Mouse (Mus musculus) forebrain, embryonic 14.5 days (tissue): ENCODE measurements around the gene Nyap1. TPM values are rescaled to one million over a fixed set of nuclear protein-coding genes. Genes with fewer than 3 reads are reported as not detected.

Experiments used
- ATAC-seq: fragments of 200-750 bp; cut with Nextera tagmentation; 2 replicates; pipeline ENCODE4 v1.8.0; 2017; ENCODE audit warnings: mild to moderate bottlenecking, moderate library complexity
- DNase-seq: peaks from one replicate; pipeline ENCODE4 v3.0.0-alpha.2; 2015; ENCODE audit warnings: low spot score
- H3K27ac ChIP-seq: fragments of 300-500 bp; sonication (generic); 2 replicates; pipeline ENCODE4 v1.5.1; 2014; ENCODE audit warnings: low read depth, mild to moderate bottlenecking, control low read depth, low read length, moderate library complexity
- H3K27me3 ChIP-seq: fragments of 300-500 bp; sonication (generic); replicated peaks from 2 replicates; pipeline ENCODE4 v1.6.1; 2014; ENCODE audit warnings: low read length, control low read depth, mixed read lengths; ENCODE audit not compliant: control insufficient read depth, insufficient read depth
- H3K36me3 ChIP-seq: fragments of 300-500 bp; sonication (generic); 2 replicates; pipeline ENCODE4 v1.6.1; 2014; ENCODE audit warnings: low read length, control low read depth; ENCODE audit not compliant: control insufficient read depth, insufficient read depth
- H3K4me1 ChIP-seq: fragments of 300-500 bp; sonication (generic); 2 replicates; pipeline ENCODE4 v1.6.1; 2014; ENCODE audit warnings: antibody characterized with exemption, low read length, control low read depth; ENCODE audit not compliant: control insufficient read depth, insufficient read depth
- H3K4me2 ChIP-seq: fragments of 300-500 bp; sonication (generic); 2 replicates; pipeline ENCODE4 v1.6.1; 2014; ENCODE audit warnings: mild to moderate bottlenecking, control low read depth, low read length
- H3K4me3 ChIP-seq: fragments of 300-500 bp; sonication (generic); 2 replicates; pipeline ENCODE4 v1.5.1; 2014; ENCODE audit warnings: low read depth, low read length, control low read depth
- H3K9ac ChIP-seq: fragments of 300-500 bp; sonication (generic); 2 replicates; pipeline ENCODE4 v1.6.1; 2014; ENCODE audit warnings: mild to moderate bottlenecking, low read length, control low read depth, moderate library complexity
- H3K9me3 ChIP-seq: fragments of 300-500 bp; sonication (generic); replicated peaks from 2 replicates; pipeline ENCODE4 v1.6.1; 2016; ENCODE audit warnings: low read length, control low read depth, mixed read lengths; ENCODE audit not compliant: control insufficient read depth
- WGBS: fragments of 180-500 bp; shearing (Covaris S2); extraction: QIAGEN DNeasy Blood & Tissue Kit; methylation state at CpG from one replicate; pipeline ENCODE4 v1.1.7; 2014; 5-methylcytosine and 5-hydroxymethylcytosine counted together
- polyA plus RNA-seq: library from polyadenylated mRNA; unstranded; fragments of >200 nt; fragmentation: Nextera tagmentation; extraction: Ambion mirVana; gene quantifications from 2 replicates; pipeline ENCODE4 v1.2.1, GENCODE M21; 2014

Nyap1 gene
- polyA plus RNA-seq, 1 experiment from 2014 or later = 13.8 TPM

- Histone ChIP-seq H3K27ac (peak overlapping the region; percentile 87), H3K9ac (peak overlapping the region; percentile 85), H3K4me3 (peak overlapping the region; percentile 60), H3K9me3 (no peaks in the 10 kb centered on the region), H3K4me2 (peak overlapping the region; percentile 89), H3K27me3 (no peaks in the 10 kb centered on the region), H3K4me1 (peaks cover 39% of the 10 kb centered on the region), H3K36me3 (peaks cover 27% of the 10 kb centered on the region)
- WGBS = 4% methylated on average over 11 of the region's 11 CpGs
- ATAC-seq (peak; percentile 4; the same call in 1 of the 2 replicates), DNase-seq (no peak)
These were observed 901 bp downstream of the Nyap1 start for GRCm38 (mm10) chr5:137740506-137740905.

- no peak for ATAC-seq
- H3K4me1 ChIP-seq = peaks cover 47% of the 10 kb centered on the region
These were observed 1.9 kb downstream of the Nyap1 start for GRCm38 (mm10) chr5:137739471-137739870.

GRCm38 (mm10) chr5:137738516-137738915, 2.9 kb downstream of the Nyap1 start:
- peak overlapping the region; percentile 60 for H3K4me3 ChIP-seq
- H3K27me3 ChIP-seq = no peaks in the 10 kb centered on the region
- peak overlapping the region; percentile 85 for H3K9ac ChIP-seq
- WGBS = 12% methylated on average over 5 of the region's 5 CpGs
- peak overlapping the region; percentile 87 for H3K27ac ChIP-seq
- ATAC-seq (no peak), DNase-seq (peak; percentile 70)
- peak overlapping the region; percentile 89 for H3K4me2 ChIP-seq
- H3K36me3 ChIP-seq = peaks cover 38% of the 10 kb centered on the region
- no peaks in the 10 kb centered on the region for H3K9me3 ChIP-seq
- peaks cover 53% of the 10 kb centered on the region for H3K4me1 ChIP-seq

More at GRCm38 (mm10) chr5:137739471-137739870, 1.9 kb downstream of the Nyap1 start:
- no peaks in the 10 kb centered on the region for H3K27me3 ChIP-seq
- H3K27ac ChIP-seq = peak overlapping the region; percentile 87
- H3K4me3 ChIP-seq = peak overlapping the region; percentile 60
- DNase-seq = no peak
- H3K9ac ChIP-seq = peak overlapping the region; percentile 85
- no peaks in the 10 kb centered on the region for H3K9me3 ChIP-seq
- peaks cover 36% of the 10 kb centered on the region for H3K36me3 ChIP-seq
- peak overlapping the region; percentile 89 for H3K4me2 ChIP-seq
- 19% methylated on average over 9 of the region's 9 CpGs for WGBS

GRCm38 (mm10) chr5:137737400-137737940, 3.9 kb downstream of the Nyap1 start:
- Histone ChIP-seq H3K4me3 (no peak overlapping the region), H3K9me3 (no peaks in the 10 kb centered on the region), H3K36me3 (peaks cover 46% of the 10 kb centered on the region), H3K27ac (peak overlapping the region; percentile 48; the same call in 1 of the 2 replicates), H3K27me3 (no peaks in the 10 kb centered on the region), H3K4me2 (peak overlapping the region; percentile 89), H3K9ac (peak overlapping the region; percentile 85; the same call in 1 of the 2 replicates), H3K4me1 (peaks cover 61% of the 10 kb centered on the region)
- 81% methylated on average over 6 of the region's 6 CpGs for WGBS
- peak; percentile 68 for DNase-seq
- no peak for ATAC-seq

GRCm38 (mm10) chr5:137734289-137735061, 6.9 kb downstream of the Nyap1 start:
- H3K27ac ChIP-seq = peak overlapping the region; percentile 97
- H3K4me2 ChIP-seq = peak overlapping the region; percentile 56
- H3K36me3 ChIP-seq = peaks cover 71% of the 10 kb centered on the region
- peak; percentile 99 for DNase-seq
- H3K9me3 ChIP-seq = no peaks in the 10 kb centered on the region
- H3K27me3 ChIP-seq = no peaks in the 10 kb centered on the region
- peak; percentile 98 for ATAC-seq
- peaks cover 55% of the 10 kb centered on the region for H3K4me1 ChIP-seq
- H3K4me3 ChIP-seq = peak overlapping the region; percentile 26
- peak overlapping the region; percentile 57 for H3K9ac ChIP-seq
- WGBS = 27% methylated on average over 6 of the region's 6 CpGs

- peak; percentile 67 for ATAC-seq
- peaks cover 48% of the 10 kb centered on the region for H3K4me1 ChIP-seq
- peak overlapping the region; percentile 26 for H3K4me3 ChIP-seq
- peak overlapping the region; percentile 56 for H3K4me2 ChIP-seq
- H3K27ac ChIP-seq = peak overlapping the region; percentile 97
- no peaks in the 10 kb centered on the region for H3K9me3 ChIP-seq
- peak; percentile 82 for DNase-seq
- H3K36me3 ChIP-seq = peaks cover 74% of the 10 kb centered on the region
- 12% methylated on average over 12 of the region's 12 CpGs for WGBS
- H3K9ac ChIP-seq = peak overlapping the region; percentile 57
- no peaks in the 10 kb centered on the region for H3K27me3 ChIP-seq
These were observed 7.6 kb downstream of the Nyap1 start for GRCm38 (mm10) chr5:137733638-137734288.

GRCm38 (mm10) chr5:137726767-137727166, 14.6 kb downstream of the Nyap1 start:
- Histone ChIP-seq H3K4me1 (peaks cover 6% of the 10 kb centered on the region; the same call in 1 of the 2 replicates), H3K27ac (no peak overlapping the region), H3K9me3 (no peaks in the 10 kb centered on the region), H3K4me2 (no peak overlapping the region), H3K27me3 (no peaks in the 10 kb centered on the region), H3K9ac (no peak overlapping the region), H3K36me3 (peaks cover 21% of the 10 kb centered on the region), H3K4me3 (no peak overlapping the region)
- 73% methylated on average over 6 of the region's 6 CpGs for WGBS
- no peak for ATAC-seq
- no peak for DNase-seq

- Histone ChIP-seq H3K4me1 (no peaks in the 10 kb centered on the region), H3K9me3 (no peaks in the 10 kb centered on the region), H3K27me3 (no peaks in the 10 kb centered on the region), H3K4me3 (no peak overlapping the region), H3K27ac (no peak overlapping the region), H3K4me2 (no peak overlapping the region), H3K9ac (no peak overlapping the region), H3K36me3 (no peaks in the 10 kb centered on the region)
- ATAC-seq = no peak
- 91% methylated on average over 5 of the region's 5 CpGs for WGBS
- DNase-seq = no peak
These were observed 17.6 kb downstream of the Nyap1 start for GRCm38 (mm10) chr5:137723840-137724239.
